Comparison of ENCODE assay signal across 9 mouse cellular contexts in genomic region chr19:36001512-36001911, GRCm38 (mm10). TPM values are rescaled to one million over a fixed set of nuclear protein-coding genes. Genes with fewer than 3 reads are reported as not detected.
DNase-seq lines count a peak whose midpoint lies in the region; ATAC-seq lines count a peak whose summit lies in the region.
"Had no signal": no experiment of that assay in that cellular context is flagged by ENCODE, and none has a peak within 500 bp of the region (broad histone marks: within the 10 kb centered on the region; RNA-seq: fewer than 3 reads in every experiment).

No protein-coding gene starts in this region.

- H3K4me1 ChIP-seq in forebrain, embryonic 13.5 days = peaks cover 22% of the 10 kb centered on the region
- H3K4me1 ChIP-seq in forebrain, embryonic 10.5 days = peaks cover 4% of the 10 kb centered on the region; the same call in 1 of the 2 replicates

- H3K4me3 ChIP-seq in forebrain, embryonic 13.5 days = no peak overlapping the region
- no peak overlapping the region for H3K4me3 ChIP-seq in forebrain, embryonic 10.5 days

- H3K27me3 ChIP-seq in forebrain, embryonic 13.5 days = no peaks in the 10 kb centered on the region
- no peaks in the 10 kb centered on the region for H3K27me3 ChIP-seq in forebrain, embryonic 10.5 days (ENCODE audit: poor library complexity, severe bottlenecking)

- no peak for DNase-seq in forebrain, embryonic 10.5 days (ENCODE audit: extremely low spot score, low spot score)
- DNase-seq in 416B (ENCODE audit: low read depth) = peak; percentile 9
- DNase-seq in embryo, embryonic 10 days (ENCODE audit: low spot score) = peak; percentile 36
- DNase-seq in mesoderm, embryonic 11.5 days (ENCODE audit: low read depth, low spot score) = peak; percentile 17
- DNase-seq in lung, postnatal 10 days = no peak
- DNase-seq in lung, postnatal 14 days = no peak
- no peak for DNase-seq in spleen, postnatal 4 days (ENCODE audit: low spot score in 2 of 2)
- DNase-seq: kidney, adult 11 months had no signal

- whole genome bisulfite sequencing in forebrain, embryonic 13.5 days = 37% methylated on average over 1 of the region's 1 CpGs
- 48% methylated on average over 1 of the region's 1 CpGs for WGBS in forebrain, embryonic 10.5 days

- no peaks in the 10 kb centered on the region for H3K36me3 ChIP-seq in forebrain, embryonic 13.5 days (ENCODE audit: poor library complexity, severe bottlenecking)
- H3K36me3 ChIP-seq in forebrain, embryonic 10.5 days (replicated peaks) = no peaks in the 10 kb centered on the region

- no peak overlapping the region for H3K4me2 ChIP-seq in forebrain, embryonic 13.5 days

- H3K9me3 ChIP-seq in forebrain, embryonic 13.5 days (replicated peaks) = no peaks in the 10 kb centered on the region
- no peaks in the 10 kb centered on the region for H3K9me3 ChIP-seq in forebrain, embryonic 10.5 days

- H3K27ac ChIP-seq in forebrain, embryonic 13.5 days = peak overlapping the region; percentile 31; the same call in 1 of the 2 replicates
- H3K27ac ChIP-seq in forebrain, embryonic 10.5 days = no peak overlapping the region

- no peak overlapping the region for H3K9ac ChIP-seq in forebrain, embryonic 13.5 days

- peak; percentile 67 for ATAC-seq in forebrain, embryonic 13.5 days

RNA-seq across cellular contexts. Expression of gene Htr7, which starts 55.8 kb away (rescaled TPM):
- 0.75 and 0.94 TPM in 2 replicates for polyA plus RNA-seq in forebrain, embryonic 13.5 days (2015; fragmentation: Nextera tagmentation; extraction: Ambion mirVana)
- polyA plus RNA-seq in forebrain, embryonic 10.5 days (2016; fragmentation: Nextera tagmentation; extraction: Ambion mirVana) = 0.06 TPM in 1 of 2 replicates, not detected in the other

Comparison
In these comparisons a context has a peak if more than half of its experiments do, and no peak if none do; other contexts are left out.
1. DNase-seq: peak in 416B (single experiment), embryo, embryonic 10 days (single experiment) and mesoderm, embryonic 11.5 days (single experiment); none in forebrain, embryonic 10.5 days (single experiment), lung, postnatal 10 days (single experiment), lung, postnatal 14 days (single experiment) and spleen, postnatal 4 days (0 of 2).